Mouse (Mus musculus) right cerebral cortex, postnatal 14 days (tissue): ENCODE measurements around the gene Nr3c2.

Experiments used
- DNase-seq: peaks from one replicate; pipeline ENCODE4 v3.0.0; 2022

Nr3c2 gene

GRCm38 (mm10) chr8:77176343-77176742, 277.1 kb downstream of the Nr3c2 start:
- no peak for DNase-seq

- DNase-seq, result no peak
Observed at GRCm38 (mm10) chr8:77185816-77186215, 286.6 kb downstream of the Nr3c2 start.

- DNase-seq, result no peak
Observed at GRCm38 (mm10) chr8:77186914-77187536, 287.8 kb downstream of the Nr3c2 start.

- DNase-seq, result no peak
Observed at GRCm38 (mm10) chr8:77187748-77188147, 288.5 kb downstream of the Nr3c2 start.

GRCm38 (mm10) chr8:77188298-77188697, 289.1 kb downstream of the Nr3c2 start:
- DNase-seq, result no peak

- DNase-seq, result peak; percentile 35
Observed at GRCm38 (mm10) chr8:77189318-77189717, 290.1 kb downstream of the Nr3c2 start.

- no peak for DNase-seq
Observed at GRCm38 (mm10) chr8:77190393-77190792, 291.2 kb downstream of the Nr3c2 start.

GRCm38 (mm10) chr8:77209297-77209696, 310.1 kb downstream of the Nr3c2 start:
- no peak for DNase-seq

- DNase-seq, result no peak
Observed at GRCm38 (mm10) chr8:77213893-77214464, 314.7 kb downstream of the Nr3c2 start.

- DNase-seq, result no peak
Observed at GRCm38 (mm10) chr8:77214665-77215064, 315.4 kb downstream of the Nr3c2 start.

- DNase-seq, result no peak
Observed at GRCm38 (mm10) chr8:77215191-77215590, 315.9 kb downstream of the Nr3c2 start.

GRCm38 (mm10) chr8:77223123-77223522, 323.9 kb downstream of the Nr3c2 start:
- no peak for DNase-seq

- DNase-seq, result no peak
Observed at GRCm38 (mm10) chr8:77227742-77228141, 328.5 kb downstream of the Nr3c2 start.

GRCm38 (mm10) chr8:77228688-77229087, 329.4 kb downstream of the Nr3c2 start:
- DNase-seq, result no peak

- no peak for DNase-seq
Observed at GRCm38 (mm10) chr8:77231211-77231610, 332.0 kb downstream of the Nr3c2 start.

GRCm38 (mm10) chr8:77231834-77232233, 332.6 kb downstream of the Nr3c2 start:
- DNase-seq, result no peak

- DNase-seq, result no peak
Observed at GRCm38 (mm10) chr8:77232411-77232810, 333.2 kb downstream of the Nr3c2 start.

GRCm38 (mm10) chr8:77236701-77237100, 337.5 kb downstream of the Nr3c2 start:
- DNase-seq, result no peak

GRCm38 (mm10) chr8:77239462-77239861, 340.2 kb downstream of the Nr3c2 start:
- DNase-seq, result no peak

- DNase-seq, result no peak
Observed at GRCm38 (mm10) chr8:77241381-77241780, 342.1 kb downstream of the Nr3c2 start.

- DNase-seq, result no peak
Observed at GRCm38 (mm10) chr8:77250094-77250493, 350.9 kb downstream of the Nr3c2 start.

- no peak for DNase-seq
Observed at GRCm38 (mm10) chr8:77251134-77251533, 351.9 kb downstream of the Nr3c2 start.

GRCm38 (mm10) chr8:77254466-77254865, 355.2 kb downstream of the Nr3c2 start:
- no peak for DNase-seq

GRCm38 (mm10) chr8:77256450-77257084, 357.3 kb downstream of the Nr3c2 start:
- DNase-seq, result peak; percentile 25

GRCm38 (mm10) chr8:77257085-77257451, 357.8 kb downstream of the Nr3c2 start:
- no peak for DNase-seq
